Mouse (Mus musculus) T-helper 17 cell (primary cell): Measurements from ENCODE around the gene Itga6.

ENCODE experiments used
- in situ Hi-C, 2 experiments: fragments of 300-600 bp; cut with MboI, MseI; formaldehyde crosslinking; loops; 1 replicate in 1 of 2; 2 replicates in 1 of 2; pipeline ENCODE4 v1.15.1; 2025; ENCODE audit warnings: high pct_unique_total_duplicates in 2 of 2

Gene Itga6

GRCm38 (mm10) chr2:71758591-71759531 is 13.4 kb downstream of the Itga6 start:
- in situ Hi-C loops: loop anchor here in 1 of 2 experiments (10.0 kb wide), 1 partner anchor 566 kb away; no protein-coding TSS in a partner anchor

- in situ Hi-C loops: no loop called here
Measured at GRCm38 (mm10) chr2:71760091-71760490, 14.7 kb downstream of the Itga6 start.

- in situ Hi-C loops: no loop called here
Measured at GRCm38 (mm10) chr2:71761081-71761480, 15.7 kb downstream of the Itga6 start.

- in situ Hi-C loops: no loop called here
Measured at GRCm38 (mm10) chr2:71764525-71764924, 19.1 kb downstream of the Itga6 start.

DNA sequence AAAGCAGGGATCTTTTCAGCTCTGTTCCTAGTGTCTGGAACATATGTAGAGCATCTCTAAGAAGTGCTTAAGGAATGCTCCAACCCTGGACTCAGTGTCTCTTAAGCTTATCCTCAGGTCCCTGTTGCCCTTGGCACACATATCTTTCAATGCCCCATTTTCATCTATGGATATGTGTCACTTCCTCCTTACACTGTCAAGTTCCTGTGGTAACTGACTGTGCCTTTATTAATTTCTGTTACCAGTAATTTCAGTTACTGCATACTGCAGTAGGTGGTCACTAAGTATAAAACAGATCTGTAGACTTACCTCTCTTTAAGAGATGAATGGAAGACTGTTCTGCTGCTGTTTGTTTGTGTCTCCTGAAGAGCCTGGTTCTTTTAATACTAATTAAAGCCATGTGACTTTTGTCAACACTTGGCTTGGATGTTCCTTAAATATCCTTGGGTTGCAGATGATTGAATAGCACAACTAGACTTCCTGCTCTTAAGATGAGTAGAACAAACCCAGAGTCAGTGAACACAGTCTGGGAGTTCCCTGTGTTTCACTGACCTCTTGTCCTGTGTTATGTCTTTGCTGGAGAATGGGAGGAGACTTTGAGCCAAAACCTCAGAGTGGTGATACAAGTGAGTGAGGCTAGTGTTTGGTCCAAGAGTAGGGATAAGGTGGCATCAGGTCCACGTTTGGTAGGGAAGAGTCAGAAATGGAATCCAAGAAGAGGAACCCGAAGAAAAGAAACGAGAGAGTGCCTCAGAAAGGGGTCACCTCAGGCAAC is 19.7 kb downstream of the Itga6 start:
- in situ Hi-C loops: no loop called here

DNA sequence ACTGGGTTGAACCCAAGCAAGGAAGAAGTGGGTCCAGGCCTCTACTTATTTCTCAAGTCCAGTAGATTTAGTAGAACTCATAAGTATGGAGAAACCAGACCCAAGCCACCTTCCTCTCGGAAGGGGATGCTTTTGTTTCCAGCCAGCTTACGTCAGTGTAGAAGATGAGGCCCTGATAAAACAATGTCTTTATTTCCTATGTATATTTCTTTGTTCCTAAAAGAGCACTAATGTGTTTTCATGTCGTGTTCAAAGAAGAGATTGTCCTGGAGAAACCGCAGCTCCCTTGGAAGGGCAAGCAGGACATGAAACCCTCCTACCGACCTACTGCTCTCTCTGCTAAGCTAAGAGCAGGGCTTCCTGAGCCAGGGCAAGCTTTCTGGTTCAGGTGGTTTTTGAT is 20.6 kb downstream of the Itga6 start:
- in situ Hi-C loops: no loop called here

- in situ Hi-C loops: no loop called here
Measured at GRCm38 (mm10) chr2:71767019-71767610, 21.7 kb downstream of the Itga6 start.

DNA sequence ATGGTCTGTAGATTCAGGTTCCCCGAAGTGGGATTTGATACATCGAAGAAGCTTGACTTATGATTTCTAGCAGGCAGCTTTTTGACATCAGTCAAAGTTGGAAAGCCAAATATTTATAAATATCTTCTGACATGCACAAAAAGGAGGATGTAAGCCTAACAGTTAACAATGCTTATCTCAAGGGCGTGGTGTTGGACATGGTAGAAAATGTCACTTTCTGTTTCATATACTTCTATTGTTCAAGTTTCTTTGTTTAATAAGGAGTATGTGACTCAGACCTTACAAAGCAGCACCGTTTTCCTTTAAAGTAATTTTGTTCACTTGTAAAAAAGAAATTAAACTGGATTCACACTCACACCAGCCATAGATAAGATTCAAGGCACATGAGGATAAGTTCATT is 26.3 kb downstream of the Itga6 start:
- in situ Hi-C loops: no loop called here

DNA sequence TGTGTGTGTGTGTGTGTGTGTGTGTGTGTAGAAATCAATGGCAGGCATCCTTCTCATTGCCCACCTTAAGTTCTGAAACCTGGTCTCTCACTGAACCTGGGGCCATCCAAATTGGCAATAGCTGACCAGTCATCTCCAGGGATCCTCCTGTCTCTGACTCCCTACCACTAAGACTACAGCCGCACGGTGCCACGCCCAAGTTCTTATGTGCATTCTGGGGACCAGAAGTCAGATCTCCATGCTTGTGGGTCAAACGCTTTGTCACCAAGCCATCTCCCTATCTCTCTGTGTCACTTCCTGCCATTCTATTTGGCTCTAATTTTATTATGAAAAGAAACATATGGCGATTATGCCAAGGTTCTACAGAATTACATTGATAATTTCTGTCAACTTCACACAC is 28.3 kb downstream of the Itga6 start:
- in situ Hi-C loops: no loop called here

DNA sequence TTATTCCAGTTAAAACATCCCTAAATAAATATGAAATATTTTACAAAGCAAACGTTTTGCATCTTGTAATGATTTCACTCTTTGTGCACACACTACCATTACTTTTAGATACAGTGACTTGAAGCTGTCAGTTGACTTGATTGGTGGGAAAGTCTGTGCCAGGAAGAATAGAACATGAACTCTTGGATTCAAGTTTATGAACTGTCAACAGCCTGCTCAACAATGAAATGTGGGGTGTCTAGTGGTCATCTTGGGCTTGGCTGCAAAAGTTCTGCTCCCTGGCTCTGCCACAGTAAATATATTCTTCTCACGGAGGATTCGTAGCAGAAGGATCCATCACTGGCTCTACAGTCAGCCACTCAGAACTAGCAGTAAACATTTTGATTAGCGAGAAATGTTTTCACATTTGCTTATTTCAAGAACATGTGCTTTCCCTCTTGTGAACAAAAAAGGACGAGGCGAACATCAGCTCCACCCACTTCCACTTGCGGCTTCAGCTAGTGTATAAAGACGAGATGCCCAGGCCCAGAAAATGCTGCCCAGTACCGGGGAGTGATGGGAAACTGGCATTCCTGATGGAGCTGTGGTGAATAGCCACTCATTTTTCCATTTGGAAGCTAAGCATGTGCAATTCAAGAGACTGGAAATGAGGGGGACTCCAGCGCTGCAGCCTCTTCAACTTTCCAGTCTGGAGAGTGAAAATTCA is 29.0 kb downstream of the Itga6 start:
- in situ Hi-C loops: no loop called here

GRCm38 (mm10) chr2:71775201-71775611 is 29.8 kb downstream of the Itga6 start:
- in situ Hi-C loops: no loop called here

GRCm38 (mm10) chr2:71779266-71779888 is 34.0 kb downstream of the Itga6 start:
- in situ Hi-C loops: no loop called here

DNA sequence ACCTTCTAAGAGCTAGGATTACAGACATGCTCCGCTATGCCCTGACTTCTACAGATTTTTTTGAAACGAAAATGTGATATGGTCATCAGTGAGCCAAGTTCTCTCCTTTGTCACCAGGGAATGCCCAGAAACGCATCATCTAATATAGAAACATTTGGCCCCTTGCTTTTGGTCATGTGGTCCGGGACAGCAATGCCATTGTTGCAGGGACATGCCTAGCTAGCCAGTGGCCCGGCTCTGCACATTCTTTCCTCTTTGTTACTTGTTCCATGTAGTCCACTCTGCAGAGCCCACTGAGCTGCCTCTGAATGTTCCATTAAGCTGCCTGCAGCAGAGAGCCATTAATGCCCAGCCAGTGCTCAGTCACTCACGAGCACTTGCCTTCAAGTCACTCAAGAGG is 34.6 kb downstream of the Itga6 start:
- in situ Hi-C loops: loop anchor here in 1 of 2 experiments (10.0 kb wide), 1 partner anchor 1975 kb away; no protein-coding TSS in a partner anchor

GRCm38 (mm10) chr2:71785260-71785659 is 39.8 kb downstream of the Itga6 start:
- in situ Hi-C loops: loop anchor here in 1 of 2 experiments (10.0 kb wide), 1 partner anchor 1980 kb away; no protein-coding TSS in a partner anchor

DNA sequence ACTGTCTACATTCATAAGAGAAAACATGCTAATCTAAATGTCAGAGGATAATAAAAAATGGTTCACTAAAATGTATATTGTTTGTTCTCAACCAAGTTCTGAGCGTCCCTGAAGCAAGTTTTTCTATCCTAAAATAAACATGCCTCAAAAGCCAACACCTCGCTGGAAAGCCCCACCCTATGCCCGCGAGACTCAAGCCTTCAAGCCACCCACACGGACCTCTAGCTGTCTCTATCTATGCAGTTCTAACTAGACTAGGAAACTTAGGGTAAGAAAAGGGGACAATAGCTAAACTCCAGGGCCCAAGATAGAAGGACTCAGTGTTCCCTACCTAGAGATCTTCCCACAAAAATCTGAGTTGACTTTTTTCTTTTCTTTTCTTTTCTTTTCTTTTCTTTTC is 40.6 kb downstream of the Itga6 start:
- in situ Hi-C loops: loop anchor here in 1 of 2 experiments (10.0 kb wide), 1 partner anchor 1981 kb away; no protein-coding TSS in a partner anchor

DNA sequence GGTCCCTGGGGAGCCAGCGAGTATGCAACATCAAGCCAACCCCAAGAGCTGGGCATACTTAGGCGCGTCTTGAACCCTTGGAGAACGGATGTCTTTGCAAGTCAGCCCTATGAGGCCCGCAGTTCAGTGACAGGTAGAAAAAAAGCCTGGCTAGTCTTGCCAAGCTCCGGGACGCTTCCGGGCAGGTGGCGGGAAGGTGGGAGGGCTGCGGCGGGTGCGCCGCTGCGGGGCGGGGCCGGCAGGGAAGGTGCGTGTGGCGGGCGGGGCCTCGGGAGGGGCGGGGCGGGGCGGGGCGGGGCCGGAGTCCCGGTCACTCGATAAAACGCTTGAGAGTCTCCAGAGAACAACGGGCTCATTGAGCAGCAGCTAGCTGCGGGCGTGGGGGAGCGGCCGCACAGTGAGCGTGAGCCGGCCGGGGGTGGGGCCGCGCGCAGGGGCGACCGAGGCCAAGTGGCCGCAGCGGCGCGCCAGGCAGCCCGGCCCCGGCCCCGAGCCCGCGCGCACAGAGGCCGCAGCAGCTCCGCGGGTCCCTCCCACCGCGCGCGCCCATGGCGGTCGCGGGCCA is 41.3 kb downstream of the Itga6 start:
- in situ Hi-C loops: loop anchor here in 1 of 2 experiments (10.0 kb wide), 1 partner anchor 1982 kb away; no protein-coding TSS in a partner anchor

DNA sequence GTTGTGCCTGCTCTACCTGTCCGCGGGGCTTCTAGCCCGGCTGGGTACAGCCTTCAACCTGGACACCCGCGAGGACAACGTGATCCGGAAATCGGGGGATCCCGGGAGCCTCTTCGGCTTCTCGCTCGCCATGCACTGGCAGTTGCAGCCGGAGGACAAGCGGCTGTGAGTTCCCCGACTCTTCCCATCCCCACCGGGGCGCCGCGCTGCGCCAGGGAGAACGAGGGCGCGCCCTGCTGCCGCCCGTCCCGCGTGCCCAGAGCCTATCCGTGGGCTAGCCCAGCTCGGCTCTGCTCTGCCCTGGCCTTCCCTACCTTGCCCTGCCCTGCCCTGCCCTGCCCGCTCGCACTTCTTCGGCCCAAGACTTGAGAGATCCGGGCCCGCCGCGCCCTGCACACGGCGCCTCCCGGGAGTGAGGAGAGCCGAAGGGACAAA is 41.8 kb downstream of the Itga6 start:
- in situ Hi-C loops: loop anchor here in 1 of 2 experiments (10.0 kb wide), 1 partner anchor 1982 kb away; no protein-coding TSS in a partner anchor

GRCm38 (mm10) chr2:71787591-71788460 is 42.4 kb downstream of the Itga6 start:
- in situ Hi-C loops: loop anchor here in 1 of 2 experiments (10.0 kb wide), 1 partner anchor 1983 kb away; no protein-coding TSS in a partner anchor

GRCm38 (mm10) chr2:71790752-71791151 is 45.3 kb downstream of the Itga6 start:
- in situ Hi-C loops: no loop called here
